Comparison of ENCODE assay signal across 14 mouse cellular contexts in genomic region chr1:151863135-151863796, GRCm38 (mm10).
DNase-seq lines count a peak whose midpoint lies in the region; ATAC-seq and TF ChIP-seq lines count a peak whose summit lies in the region.
"Had no signal": no experiment of that assay in that cellular context is flagged by ENCODE, and none has a peak within 500 bp of the region (broad histone marks: within the 10 kb centered on the region; RNA-seq: fewer than 3 reads in every experiment).

No protein-coding gene starts in this region.

- H3K4me3 ChIP-seq in hindbrain, embryonic 16.5 days (ENCODE audit: low read length) = no peak overlapping the region
- no peak overlapping the region for H3K4me3 ChIP-seq in hindbrain, postnatal 0 days (ENCODE audit: low read length)
- H3K4me3 ChIP-seq in limb, embryonic 12.5 days (replicated peaks) = no peak overlapping the region
- H3K4me3 ChIP-seq in limb, embryonic 10.5 days = no peak overlapping the region
- H3K4me3 ChIP-seq in intestine, embryonic 16.5 days (ENCODE audit: low read length) = no peak overlapping the region
- H3K4me3 ChIP-seq: embryonic facial prominence, embryonic 15.5 days; forebrain, embryonic 12.5 days; midbrain, embryonic 13.5 days had no signal

- no peaks in the 10 kb centered on the region for H3K9me3 ChIP-seq in hindbrain, embryonic 16.5 days (ENCODE audit: control insufficient read depth, low read length)
- no peaks in the 10 kb centered on the region for H3K9me3 ChIP-seq in hindbrain, postnatal 0 days (ENCODE audit: low read length)
- no peaks in the 10 kb centered on the region for H3K9me3 ChIP-seq in limb, embryonic 12.5 days
- no peaks in the 10 kb centered on the region for H3K9me3 ChIP-seq in limb, embryonic 10.5 days (replicated peaks)
- H3K9me3 ChIP-seq in intestine, embryonic 16.5 days (ENCODE audit: control insufficient read depth, low read length) = no peaks in the 10 kb centered on the region
- H3K9me3 ChIP-seq: embryonic facial prominence, embryonic 15.5 days; forebrain, embryonic 12.5 days; midbrain, embryonic 13.5 days had no signal

- peak; percentile 17; the same call in 1 of the 2 replicates for ATAC-seq in hindbrain, embryonic 16.5 days
- ATAC-seq in hindbrain, postnatal 0 days = no peak
- ATAC-seq in limb, embryonic 12.5 days (ENCODE audit: insufficient number of reproducible peaks, insufficient read depth, low FRiP score, low TSS enrichment, low read depth) = no peak
- no peak for ATAC-seq in intestine, embryonic 16.5 days
- ATAC-seq: midbrain, embryonic 13.5 days had no signal

- no peaks in the 10 kb centered on the region for H3K36me3 ChIP-seq in hindbrain, embryonic 16.5 days (ENCODE audit: control insufficient read depth, insufficient read depth, low read length)
- no peaks in the 10 kb centered on the region for H3K36me3 ChIP-seq in hindbrain, postnatal 0 days (ENCODE audit: insufficient read depth, low read length)
- H3K36me3 ChIP-seq in limb, embryonic 12.5 days = no peaks in the 10 kb centered on the region
- H3K36me3 ChIP-seq in limb, embryonic 10.5 days = no peaks in the 10 kb centered on the region
- no peaks in the 10 kb centered on the region for H3K36me3 ChIP-seq in intestine, embryonic 16.5 days (ENCODE audit: control insufficient read depth, insufficient read depth, low read length)
- H3K36me3 ChIP-seq: embryonic facial prominence, embryonic 15.5 days; forebrain, embryonic 12.5 days; midbrain, embryonic 13.5 days had no signal

- DNase-seq in hindbrain, postnatal 0 days (ENCODE audit: low spot score) = no peak
- DNase-seq in limb, embryonic 10.5 days (ENCODE audit: low spot score) = no peak
- peak; percentile 38 to 77 for DNase-seq in lung, postnatal 4 days
- DNase-seq in cerebellum, adult 18-20 months = no peak
- DNase-seq in left cerebral cortex, adult 18-20 months (ENCODE audit: low spot score in 2 of 2) = no peak
- DNase-seq: cerebellum, adult 8-10 months; thymus, postnatal 14 days had no signal

- 82% methylated on average over 17 of the region's 17 CpGs for WGBS in hindbrain, embryonic 16.5 days
- 70% methylated on average over 17 of the region's 17 CpGs for WGBS in hindbrain, postnatal 0 days
- 72% methylated on average over 17 of the region's 17 CpGs for WGBS in limb, embryonic 12.5 days
- WGBS in limb, embryonic 10.5 days = 90% methylated on average over 17 of the region's 17 CpGs
- WGBS in intestine, embryonic 16.5 days = 69% methylated on average over 17 of the region's 17 CpGs

- H3K27me3 ChIP-seq in hindbrain, embryonic 16.5 days (replicated peaks; ENCODE audit: control insufficient read depth, insufficient read depth, low read length) = no peaks in the 10 kb centered on the region
- no peaks in the 10 kb centered on the region for H3K27me3 ChIP-seq in hindbrain, postnatal 0 days (ENCODE audit: insufficient read depth, low read length)
- H3K27me3 ChIP-seq in limb, embryonic 12.5 days = no peaks in the 10 kb centered on the region
- H3K27me3 ChIP-seq in limb, embryonic 10.5 days (ENCODE audit: low read depth, poor library complexity, severe bottlenecking) = no peaks in the 10 kb centered on the region
- H3K27me3 ChIP-seq in intestine, embryonic 16.5 days (replicated peaks; ENCODE audit: control insufficient read depth, insufficient read depth, low read length) = no peaks in the 10 kb centered on the region
- H3K27me3 ChIP-seq: embryonic facial prominence, embryonic 15.5 days; forebrain, embryonic 12.5 days; midbrain, embryonic 13.5 days had no signal

- H3K9ac ChIP-seq in hindbrain, embryonic 16.5 days (ENCODE audit: low read depth, low read length) = no peak overlapping the region
- H3K9ac ChIP-seq in hindbrain, postnatal 0 days (replicated peaks; ENCODE audit: low read length) = no peak overlapping the region
- no peak overlapping the region for H3K9ac ChIP-seq in limb, embryonic 12.5 days (replicated peaks)
- no peak overlapping the region for H3K9ac ChIP-seq in intestine, embryonic 16.5 days (ENCODE audit: low read depth, low read length)
- H3K9ac ChIP-seq: embryonic facial prominence, embryonic 15.5 days; forebrain, embryonic 12.5 days; hindbrain, embryonic 14.5 days; midbrain, embryonic 13.5 days had no signal

- H3K4me1 ChIP-seq in hindbrain, embryonic 16.5 days (ENCODE audit: control insufficient read depth, insufficient read depth, low read depth, low read length) = no peaks in the 10 kb centered on the region
- no peaks in the 10 kb centered on the region for H3K4me1 ChIP-seq in hindbrain, postnatal 0 days (ENCODE audit: insufficient read depth, low read length)
- 0 out of 2 replicates have a peak, but pooled peaks cover 7% of the 10 kb centered on the region for H3K4me1 ChIP-seq in limb, embryonic 12.5 days (replicated peaks)
- H3K4me1 ChIP-seq in limb, embryonic 10.5 days = no peaks in the 10 kb centered on the region
- H3K4me1 ChIP-seq in intestine, embryonic 16.5 days (ENCODE audit: control insufficient read depth, insufficient read depth, low read length) = peaks cover 5% of the 10 kb centered on the region; the same call in 1 of the 2 replicates
- H3K4me1 ChIP-seq: forebrain, embryonic 12.5 days; midbrain, embryonic 13.5 days had no signal

- TF ChIP-seq CTCF in hindbrain, postnatal 0 days (IDR thresholded peaks at IDR 0.05; ENCODE audit: low read depth) = no peak

- no peak overlapping the region for H3K27ac ChIP-seq in hindbrain, embryonic 16.5 days (ENCODE audit: low read depth, low read length)
- no peak overlapping the region for H3K27ac ChIP-seq in hindbrain, postnatal 0 days
- H3K27ac ChIP-seq in limb, embryonic 12.5 days = 0 out of 2 replicates have a peak overlapping the region, but pooled peaks have one; percentile 7
- H3K27ac ChIP-seq in limb, embryonic 10.5 days = no peak overlapping the region
- H3K27ac ChIP-seq in intestine, embryonic 16.5 days (ENCODE audit: low read length) = peak overlapping the region; percentile 65
- H3K27ac ChIP-seq: embryonic facial prominence, embryonic 15.5 days; forebrain, embryonic 12.5 days; hindbrain, embryonic 14.5 days; midbrain, embryonic 13.5 days had no signal

- no peak overlapping the region for H3K4me2 ChIP-seq in hindbrain, embryonic 16.5 days (ENCODE audit: low read length)
- H3K4me2 ChIP-seq in hindbrain, postnatal 0 days (ENCODE audit: low read depth, low read length) = no peak overlapping the region
- no peak overlapping the region for H3K4me2 ChIP-seq in limb, embryonic 12.5 days
- H3K4me2 ChIP-seq in intestine, embryonic 16.5 days (ENCODE audit: low read depth, low read length) = no peak overlapping the region
- H3K4me2 ChIP-seq: embryonic facial prominence, embryonic 15.5 days; forebrain, embryonic 12.5 days; hindbrain, embryonic 14.5 days; midbrain, embryonic 13.5 days had no signal

Comparison
In these comparisons a context has a peak if more than half of its experiments do, and no peak if none do; other contexts are left out.
1. H3K27ac ChIP-seq: peak in limb, embryonic 12.5 days (single experiment) and intestine, embryonic 16.5 days (single experiment); none in hindbrain, embryonic 16.5 days (single experiment), hindbrain, postnatal 0 days (single experiment) and limb, embryonic 10.5 days (single experiment).
2. DNase-seq: peak in lung, postnatal 4 days (2 of 2); none in hindbrain, postnatal 0 days (single experiment), limb, embryonic 10.5 days (single experiment), cerebellum, adult 18-20 months (0 of 2) and left cerebral cortex, adult 18-20 months (0 of 2).